Mouse (Mus musculus): Measurements from ENCODE around the gene Rcc1. TPM values are rescaled to one million over a fixed set of nuclear protein-coding genes. Genes with fewer than 3 reads are reported as not detected.
"Not testable (repeated sequence)": the region's sequence is repeated elsewhere in the genome, so short reads cannot be mapped to it uniquely, and the experiment has no call there.

Gene Rcc1
- polyA plus RNA-seq, 1 experiment: 16.4 TPM

DNA sequence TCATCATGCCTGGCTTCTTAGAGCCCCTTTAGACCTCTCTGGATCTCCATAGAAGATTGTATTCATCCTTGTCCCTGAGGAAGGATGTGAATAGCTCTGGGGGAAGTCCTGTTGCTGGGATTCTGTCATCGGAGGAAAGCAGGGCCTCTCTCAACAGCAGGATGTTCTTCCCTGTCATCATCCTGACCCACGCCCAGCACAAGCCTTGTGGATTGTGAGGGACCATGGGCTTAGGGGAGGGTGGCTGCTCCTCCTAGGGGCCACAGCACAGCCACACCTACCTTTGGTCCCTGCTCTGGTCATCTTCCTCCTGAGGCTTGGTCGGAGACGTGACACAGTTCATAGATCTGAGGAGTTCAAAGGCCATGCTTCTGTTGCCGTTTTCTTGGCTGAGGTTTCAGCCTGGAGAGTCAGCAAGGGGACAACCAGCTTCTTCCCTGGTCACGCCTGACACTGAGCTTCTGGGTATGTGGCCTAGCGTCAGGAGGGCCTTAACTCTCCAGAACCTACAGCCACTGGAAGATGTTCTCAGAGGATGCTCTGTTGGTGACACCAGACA, 59.6 kb downstream of the Rcc1 start:
- peaks cover 2% of the 10 kb centered on the region for H3K27me3 ChIP-seq (replicated peaks)
- no peak overlapping the region for H3K4me3 ChIP-seq (replicated peaks)
- TF ChIP-seq GATA1 (IDR thresholded peaks at IDR 0.05; ENCODE audit: borderline replicate concordance, low read length): no peak
- no peak for TF ChIP-seq FLI1 (IDR thresholded peaks at IDR 0.05; ENCODE audit: low read length)
- peaks cover 4% of the 10 kb centered on the region for H3K9me3 ChIP-seq
- H3K4me1 ChIP-seq: peaks cover 11% of the 10 kb centered on the region
- H3K36me3 ChIP-seq (replicated peaks; ENCODE audit: low read length): peaks cover 61% of the 10 kb centered on the region

DNA sequence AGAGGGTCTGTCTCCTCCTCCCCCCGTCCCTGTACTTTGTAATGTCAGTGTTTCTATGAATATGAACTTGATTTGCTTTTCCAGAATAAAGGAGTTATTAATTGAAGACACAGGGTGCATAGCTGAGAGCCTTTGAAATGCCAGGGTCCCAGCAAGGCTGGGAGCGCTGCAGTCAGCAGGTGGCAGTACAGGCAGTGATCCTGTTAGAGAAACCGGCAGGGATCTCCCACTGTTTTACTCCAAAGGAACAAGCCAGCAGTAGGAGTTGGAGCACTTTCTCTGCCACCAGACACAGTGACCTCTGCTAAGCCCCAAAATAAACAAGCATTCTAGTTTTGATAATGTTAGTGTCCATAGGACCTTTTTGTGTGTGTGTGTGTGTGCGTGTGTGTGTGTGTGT, 60.4 kb downstream of the Rcc1 start:
- Histone ChIP-seq H3K4me1 (peaks cover 7% of the 10 kb centered on the region; the same call in 1 of the 2 replicates), H3K27me3 (replicated peaks) (peaks cover 2% of the 10 kb centered on the region), H3K9me3 (peaks cover 4% of the 10 kb centered on the region), H3K36me3 (replicated peaks; ENCODE audit: low read length) (peaks cover 63% of the 10 kb centered on the region), H3K4me3 (replicated peaks) (no peak overlapping the region)
- TF ChIP-seq GATA1 (IDR thresholded peaks at IDR 0.05; ENCODE audit: borderline replicate concordance, low read length): no peak
- no peak for TF ChIP-seq FLI1 (IDR thresholded peaks at IDR 0.05; ENCODE audit: low read length)

DNA sequence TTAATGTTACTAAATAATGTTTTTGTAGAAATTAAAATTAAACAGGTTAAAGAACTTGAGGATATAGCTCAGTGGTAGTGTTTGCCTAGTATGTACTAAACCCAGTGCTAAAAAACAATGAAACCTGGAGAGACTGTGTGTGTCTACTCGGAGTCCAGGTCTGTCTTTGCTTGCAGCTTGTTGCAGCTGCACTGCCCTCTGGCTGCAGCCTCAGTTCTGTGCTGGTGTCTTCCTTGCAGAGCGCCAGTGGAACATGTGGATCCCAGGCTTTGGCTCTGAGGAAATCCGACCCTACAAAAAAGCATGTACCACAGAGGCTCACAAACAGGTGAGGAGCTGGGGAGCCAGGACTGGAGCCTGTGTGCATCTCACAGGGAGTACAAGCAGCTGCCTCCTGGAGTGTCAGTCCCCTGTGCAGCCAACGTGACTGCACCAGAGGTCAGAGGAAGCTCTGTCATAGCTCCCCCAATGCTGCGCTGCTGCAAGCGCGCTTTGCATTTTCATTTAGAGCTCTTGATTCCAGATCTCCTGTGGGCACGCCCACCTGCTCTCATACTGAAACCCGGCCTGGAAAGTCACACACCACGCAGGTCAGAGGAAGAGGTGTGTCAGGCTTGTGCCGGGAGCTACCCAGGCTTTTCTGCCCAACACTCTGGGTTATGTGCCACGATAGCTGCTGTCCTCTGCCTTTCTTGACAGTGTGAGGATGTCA, 61.6 kb downstream of the Rcc1 start:
- Histone ChIP-seq H3K4me3 (replicated peaks) (no peak overlapping the region), H3K4me1 (peaks cover 7% of the 10 kb centered on the region; the same call in 1 of the 2 replicates), H3K27me3 (replicated peaks) (no peaks in the 10 kb centered on the region), H3K36me3 (replicated peaks; ENCODE audit: low read length) (peaks cover 69% of the 10 kb centered on the region), H3K9me3 (peaks cover 4% of the 10 kb centered on the region)
- TF ChIP-seq FLI1 (IDR thresholded peaks at IDR 0.05; ENCODE audit: low read length) (no peak), GATA1 (IDR thresholded peaks at IDR 0.05; ENCODE audit: borderline replicate concordance, low read length) (no peak)

DNA sequence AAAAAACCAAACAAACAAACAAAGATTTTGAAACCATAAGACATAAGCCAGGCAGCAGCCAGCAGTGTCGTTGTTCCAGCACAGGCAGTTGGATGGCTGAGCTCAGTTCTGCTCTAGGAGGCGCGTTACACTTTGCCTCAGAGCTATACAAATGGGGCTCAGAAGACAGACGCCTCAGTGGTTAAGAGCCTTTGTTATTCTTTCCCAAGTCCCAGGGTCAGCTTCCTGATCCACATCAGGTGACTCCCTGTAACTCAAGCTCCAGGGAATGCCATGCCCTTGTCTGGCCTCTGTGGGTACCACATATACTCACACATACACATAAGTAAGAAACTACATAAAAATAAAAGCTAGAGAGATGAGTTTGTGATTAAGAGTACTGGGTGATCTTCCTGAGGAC, 62.3 kb downstream of the Rcc1 start:
- no peak for TF ChIP-seq FLI1 (IDR thresholded peaks at IDR 0.05; ENCODE audit: low read length)
- TF ChIP-seq GATA1 (IDR thresholded peaks at IDR 0.05; ENCODE audit: borderline replicate concordance, low read length): no peak
- H3K36me3 ChIP-seq (replicated peaks; ENCODE audit: low read length): peaks cover 76% of the 10 kb centered on the region

DNA sequence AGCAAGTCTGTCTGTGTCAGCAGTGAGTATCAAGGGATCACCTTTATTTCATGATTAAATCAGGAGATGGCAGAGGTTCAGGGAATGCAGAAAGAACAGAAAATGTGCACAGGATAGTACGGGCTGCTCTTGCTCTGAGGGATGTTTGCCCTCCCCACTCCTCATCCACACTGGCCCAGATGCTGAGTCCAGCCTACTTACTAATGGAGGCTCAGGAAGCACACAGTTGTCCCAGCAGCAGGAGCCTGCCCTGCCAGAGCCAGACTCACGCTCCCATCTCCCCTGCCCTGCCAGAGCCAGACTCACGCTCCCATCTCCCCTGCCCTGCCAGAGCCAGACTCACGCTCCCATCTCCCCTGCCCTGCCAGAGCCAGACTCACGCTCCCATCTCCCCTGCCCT, 64.6 kb downstream of the Rcc1 start:
- H3K4me3 ChIP-seq (replicated peaks); H3K9me3 ChIP-seq; H3K27me3 ChIP-seq (replicated peaks); H3K4me1 ChIP-seq: not testable (repeated sequence)
- H3K36me3 ChIP-seq (replicated peaks; ENCODE audit: low read length): peaks cover 79% of the 10 kb centered on the region

More for the DNA sequence above, 62.3 kb downstream of the Rcc1 start:
- peaks cover 7% of the 10 kb centered on the region; the same call in 1 of the 2 replicates for H3K4me1 ChIP-seq
- no peaks in the 10 kb centered on the region for H3K27me3 ChIP-seq (replicated peaks)
- H3K4me3 ChIP-seq (replicated peaks): no peak overlapping the region
- H3K9me3 ChIP-seq: peaks cover 4% of the 10 kb centered on the region

Other genes with a start within 250 kb of the Rcc1 start
- gene Oprd1, start 209.1 kb downstream of the Rcc1 start, polyA plus RNA-seq (2012; ENCODE audit: insufficient read depth, low replicate concordance): not detected in 2 replicates
- 15.8 and 21.1 TPM in 2 replicates for gene Ythdf2, start 141.3 kb downstream of the Rcc1 start, polyA plus RNA-seq (2012; ENCODE audit: insufficient read depth, low replicate concordance)
- 7.9 and 9.0 TPM in 2 replicates for gene Gmeb1, start 92.0 kb downstream of the Rcc1 start, polyA plus RNA-seq (2012; ENCODE audit: insufficient read depth, low replicate concordance)
- 0.87 and 14.0 TPM in 2 replicates for gene Taf12, start 79.2 kb downstream of the Rcc1 start, polyA plus RNA-seq (2012; ENCODE audit: insufficient read depth, low replicate concordance)
- gene Rab42, start 50.2 kb downstream of the Rcc1 start, polyA plus RNA-seq (2012; ENCODE audit: insufficient read depth, low replicate concordance): not detected in 2 replicates
- gene Trnau1ap, start 24.1 kb downstream of the Rcc1 start, polyA plus RNA-seq (2012; ENCODE audit: insufficient read depth, low replicate concordance): 20.9 and 58.9 TPM in 2 replicates
- 2.1 and 3.0 TPM in 2 replicates for gene Phactr4, start 68.9 kb upstream of the Rcc1 start, polyA plus RNA-seq (2012; ENCODE audit: insufficient read depth, low replicate concordance)
- gene Med18, start 110.3 kb upstream of the Rcc1 start, polyA plus RNA-seq (2012; ENCODE audit: insufficient read depth, low replicate concordance): 2.3 and 2.7 TPM in 2 replicates
- gene Sesn2, start 156.9 kb upstream of the Rcc1 start, polyA plus RNA-seq (2012; ENCODE audit: insufficient read depth, low replicate concordance): 23.7 and 27.2 TPM in 2 replicates
- gene Atpif1, start 180.1 kb upstream of the Rcc1 start, polyA plus RNA-seq (2012; ENCODE audit: insufficient read depth, low replicate concordance): 55.6 and 352 TPM in 2 replicates
- 96.7 and 198 TPM in 2 replicates for gene Dnajc8, start 181.9 kb upstream of the Rcc1 start, polyA plus RNA-seq (2012; ENCODE audit: insufficient read depth, low replicate concordance)
- gene Ptafr, start 210.5 kb upstream of the Rcc1 start, polyA plus RNA-seq (2012; ENCODE audit: insufficient read depth, low replicate concordance): 3.1 TPM in 1 of 2 replicates, not detected in the other